Comparison of ENCODE assay signal across 7 mouse cellular contexts in genomic region chr1:75277195-75278188, GRCm38 (mm10). TPM values are rescaled to one million over a fixed set of nuclear protein-coding genes. Genes with fewer than 3 reads are reported as not detected.
DNase-seq lines count a peak whose midpoint lies in the region; ATAC-seq lines count a peak whose summit lies in the region.

No protein-coding gene starts in this region.

- H3K27ac ChIP-seq in liver, embryonic 12.5 days = no peak overlapping the region
- H3K27ac ChIP-seq in embryonic facial prominence, embryonic 14.5 days (replicated peaks; ENCODE audit: low read depth, low read length) = no peak overlapping the region
- H3K27ac ChIP-seq in limb, embryonic 10.5 days = no peak overlapping the region
- peak overlapping the region; percentile 44 for H3K27ac ChIP-seq in neural tube, embryonic 14.5 days (ENCODE audit: low read depth, low read length)

- no peaks in the 10 kb centered on the region for H3K4me1 ChIP-seq in liver, embryonic 12.5 days
- H3K4me1 ChIP-seq in embryonic facial prominence, embryonic 14.5 days (ENCODE audit: control insufficient read depth, insufficient read depth, low read length) = no peaks in the 10 kb centered on the region
- H3K4me1 ChIP-seq in limb, embryonic 10.5 days = no peaks in the 10 kb centered on the region
- no peaks in the 10 kb centered on the region for H3K4me1 ChIP-seq in neural tube, embryonic 14.5 days (ENCODE audit: control insufficient read depth, insufficient read depth, low read length)

- WGBS in liver, embryonic 12.5 days (ENCODE audit: insufficient replicate concordance) = 11% methylated on average over 23 of the region's 23 CpGs
- 5% methylated on average over 22 of the region's 23 CpGs for WGBS in embryonic facial prominence, embryonic 14.5 days
- WGBS in limb, embryonic 10.5 days = 5% methylated on average over 23 of the region's 23 CpGs
- WGBS in neural tube, embryonic 14.5 days = 4% methylated on average over 23 of the region's 23 CpGs

- 0 out of 2 replicates have a peak, but pooled peaks cover 3% of the 10 kb centered on the region for H3K9me3 ChIP-seq in liver, embryonic 12.5 days (replicated peaks)
- no peaks in the 10 kb centered on the region for H3K9me3 ChIP-seq in embryonic facial prominence, embryonic 14.5 days (ENCODE audit: control insufficient read depth, low read length)
- H3K9me3 ChIP-seq in limb, embryonic 10.5 days (replicated peaks) = no peaks in the 10 kb centered on the region
- no peaks in the 10 kb centered on the region for H3K9me3 ChIP-seq in neural tube, embryonic 14.5 days (ENCODE audit: control insufficient read depth, low read length)

- H3K4me2 ChIP-seq in liver, embryonic 12.5 days = no peak overlapping the region
- no peak overlapping the region for H3K4me2 ChIP-seq in embryonic facial prominence, embryonic 14.5 days (ENCODE audit: low read depth, low read length)
- H3K4me2 ChIP-seq in neural tube, embryonic 14.5 days (ENCODE audit: low read depth, low read length) = peak overlapping the region; percentile 53

- no peaks in the 10 kb centered on the region for H3K36me3 ChIP-seq in liver, embryonic 12.5 days
- no peaks in the 10 kb centered on the region for H3K36me3 ChIP-seq in embryonic facial prominence, embryonic 14.5 days (ENCODE audit: control insufficient read depth, insufficient read depth, low read length)
- H3K36me3 ChIP-seq in limb, embryonic 10.5 days = no peaks in the 10 kb centered on the region
- no peaks in the 10 kb centered on the region for H3K36me3 ChIP-seq in neural tube, embryonic 14.5 days (ENCODE audit: control insufficient read depth, insufficient read depth, low read length)

- no peak overlapping the region for H3K4me3 ChIP-seq in liver, embryonic 12.5 days
- no peak overlapping the region for H3K4me3 ChIP-seq in embryonic facial prominence, embryonic 14.5 days (ENCODE audit: low read depth, low read length)
- H3K4me3 ChIP-seq in limb, embryonic 10.5 days = no peak overlapping the region
- peak overlapping the region; percentile 41 for H3K4me3 ChIP-seq in neural tube, embryonic 14.5 days (ENCODE audit: low read depth, low read length)

- H3K27me3 ChIP-seq in liver, embryonic 12.5 days (replicated peaks) = peaks cover 20% of the 10 kb centered on the region
- peaks cover 19% of the 10 kb centered on the region for H3K27me3 ChIP-seq in embryonic facial prominence, embryonic 14.5 days (replicated peaks; ENCODE audit: control insufficient read depth, insufficient read depth, low read length)
- H3K27me3 ChIP-seq in limb, embryonic 10.5 days (ENCODE audit: low read depth, poor library complexity, severe bottlenecking) = peaks cover 24% of the 10 kb centered on the region
- no peaks in the 10 kb centered on the region; the same call in 1 of the 2 replicates for H3K27me3 ChIP-seq in neural tube, embryonic 14.5 days (ENCODE audit: control insufficient read depth, insufficient read depth, low read length)

- peak; percentile 49 for DNase-seq in liver
- DNase-seq in adrenal gland, postnatal 25 days = peak; percentile 71
- peak; percentile 74 for DNase-seq in embryonic facial prominence, embryonic 14.5 days (ENCODE audit: low spot score)
- peak; percentile 83 for DNase-seq in limb, embryonic 10.5 days (ENCODE audit: low spot score)

- no peak overlapping the region for H3K9ac ChIP-seq in liver, embryonic 12.5 days
- no peak overlapping the region for H3K9ac ChIP-seq in embryonic facial prominence, embryonic 14.5 days (ENCODE audit: low read depth, low read length)
- peak overlapping the region; percentile 51 for H3K9ac ChIP-seq in neural tube, embryonic 14.5 days (replicated peaks; ENCODE audit: low read depth, low read length)

- no peak for ATAC-seq in liver, embryonic 12.5 days
- ATAC-seq in embryonic facial prominence, embryonic 14.5 days (ENCODE audit: low read depth) = no peak
- ATAC-seq in neural tube, embryonic 14.5 days (ENCODE audit: low read depth) = peak; percentile 84
- no peak for ATAC-seq in inflammation-experienced regulatory T-cells, adult 6 months

RNA-seq across cellular contexts. Expression of gene Resp18, which starts 0.7 kb away (rescaled TPM):
- polyA plus RNA-seq in liver, embryonic 12.5 days (2016; fragmentation: Nextera tagmentation; extraction: Ambion mirVana) = 0.32 TPM in 1 of 2 replicates, not detected in the other
- 101 and 123 TPM in 2 replicates for total RNA-seq in adrenal gland, postnatal 25 days (2021)
- polyA plus RNA-seq in embryonic facial prominence, embryonic 14.5 days (2014; fragmentation: Nextera tagmentation; extraction: Ambion mirVana) = 6.0 and 6.9 TPM in 2 replicates
- not detected in 2 replicates for polyA plus RNA-seq in limb, embryonic 10.5 days (2016; fragmentation: Nextera tagmentation; extraction: Ambion mirVana)
- polyA plus RNA-seq in neural tube, embryonic 14.5 days (2014; fragmentation: Nextera tagmentation; extraction: Ambion mirVana) = 193 and 254 TPM in 2 replicates
- polyA plus RNA-seq in inflammation-experienced regulatory T-cells, adult 6 months (2017; shearing (Covaris generic)) = not detected

RNA-seq across cellular contexts. Expression of gene Ptprn, which starts 13.2 kb away (rescaled TPM):
- polyA plus RNA-seq in liver, embryonic 12.5 days (2016; fragmentation: Nextera tagmentation; extraction: Ambion mirVana) = 0.79 and 0.82 TPM in 2 replicates
- 41.6 and 54.3 TPM in 2 replicates for total RNA-seq in adrenal gland, postnatal 25 days (2021)
- polyA plus RNA-seq in embryonic facial prominence, embryonic 14.5 days (2014; fragmentation: Nextera tagmentation; extraction: Ambion mirVana) = 2.0 and 2.9 TPM in 2 replicates
- polyA plus RNA-seq in limb, embryonic 10.5 days (2016; fragmentation: Nextera tagmentation; extraction: Ambion mirVana) = 0.11 and 0.13 TPM in 2 replicates
- 25.4 and 27.4 TPM in 2 replicates for polyA plus RNA-seq in neural tube, embryonic 14.5 days (2014; fragmentation: Nextera tagmentation; extraction: Ambion mirVana)
- polyA plus RNA-seq in inflammation-experienced regulatory T-cells, adult 6 months (2017; shearing (Covaris generic)) = under 1 TPM in 1 of 3 experiments, not detected in 2; 0.36 TPM

RNA-seq across cellular contexts. Expression of gene Dnpep, which starts 40.3 kb away (rescaled TPM):
- polyA plus RNA-seq in liver, embryonic 12.5 days (2016; fragmentation: Nextera tagmentation; extraction: Ambion mirVana) = 66.3 and 67.4 TPM in 2 replicates
- total RNA-seq in adrenal gland, postnatal 25 days (2021) = 91.1 and 117 TPM in 2 replicates
- polyA plus RNA-seq in embryonic facial prominence, embryonic 14.5 days (2014; fragmentation: Nextera tagmentation; extraction: Ambion mirVana) = 115 and 128 TPM in 2 replicates
- polyA plus RNA-seq in limb, embryonic 10.5 days (2016; fragmentation: Nextera tagmentation; extraction: Ambion mirVana) = 117 and 132 TPM in 2 replicates
- polyA plus RNA-seq in neural tube, embryonic 14.5 days (2014; fragmentation: Nextera tagmentation; extraction: Ambion mirVana) = 139 and 145 TPM in 2 replicates
- 10 to 100 TPM; 52.9 to 68.4 (median 62.8) TPM for polyA plus RNA-seq in inflammation-experienced regulatory T-cells, adult 6 months (2017; shearing (Covaris generic))

RNA-seq across cellular contexts. Expression of gene Dnajb2, which starts 41.3 kb away (rescaled TPM):
- polyA plus RNA-seq in liver, embryonic 12.5 days (2016; fragmentation: Nextera tagmentation; extraction: Ambion mirVana) = 27.2 and 27.8 TPM in 2 replicates
- 67.3 and 85.6 TPM in 2 replicates for total RNA-seq in adrenal gland, postnatal 25 days (2021)
- 20.0 and 21.0 TPM in 2 replicates for polyA plus RNA-seq in embryonic facial prominence, embryonic 14.5 days (2014; fragmentation: Nextera tagmentation; extraction: Ambion mirVana)
- polyA plus RNA-seq in limb, embryonic 10.5 days (2016; fragmentation: Nextera tagmentation; extraction: Ambion mirVana) = 23.8 and 29.9 TPM in 2 replicates
- 35.9 and 36.9 TPM in 2 replicates for polyA plus RNA-seq in neural tube, embryonic 14.5 days (2014; fragmentation: Nextera tagmentation; extraction: Ambion mirVana)
- polyA plus RNA-seq in inflammation-experienced regulatory T-cells, adult 6 months (2017; shearing (Covaris generic)) = 1 to 10 TPM; 3.0 to 7.0 (median 5.8) TPM

RNA-seq across cellular contexts. Expression of gene A630095N17Rik, which starts 45.6 kb away (rescaled TPM):
- not detected in 2 replicates for polyA plus RNA-seq in liver, embryonic 12.5 days (2016; fragmentation: Nextera tagmentation; extraction: Ambion mirVana)
- not detected in 2 replicates for total RNA-seq in adrenal gland, postnatal 25 days (2021)
- not detected in 2 replicates for polyA plus RNA-seq in embryonic facial prominence, embryonic 14.5 days (2014; fragmentation: Nextera tagmentation; extraction: Ambion mirVana)
- not detected in 2 replicates for polyA plus RNA-seq in limb, embryonic 10.5 days (2016; fragmentation: Nextera tagmentation; extraction: Ambion mirVana)
- polyA plus RNA-seq in neural tube, embryonic 14.5 days (2014; fragmentation: Nextera tagmentation; extraction: Ambion mirVana) = not detected in 2 replicates
- polyA plus RNA-seq in inflammation-experienced regulatory T-cells, adult 6 months (2017; shearing (Covaris generic)) = not detected

Comparison
In these comparisons a context has a peak if more than half of its experiments do, and no peak if none do; other contexts are left out.
1. RNA of gene Resp18, which starts 0.7 kb away (polyA plus RNA-seq): 193 to 254 TPM in neural tube, embryonic 14.5 days; 6.0 to 6.9 TPM in embryonic facial prominence, embryonic 14.5 days, 0.32 TPM in liver, embryonic 12.5 days, not detected in limb, embryonic 10.5 days and not detected in inflammation-experienced regulatory T-cells, adult 6 months; every median in the first group is over 10 times any median in the second.
2. Peak in every context shown above with its lines, with median percentiles within 50 percentile points of each other: DNase-seq.